Mouse (Mus musculus): ENCODE data around the gene Klhl33. TPM values are rescaled to one million over a fixed set of nuclear protein-coding genes. Genes with fewer than 3 reads are reported as not detected.
"Not testable (repeated sequence)": the region's sequence is repeated elsewhere in the genome, so short reads cannot be mapped to it uniquely, and the experiment has no call there.

The Klhl33 gene
- polyA plus RNA-seq, 1 experiment from 2014 or later: 0.27 TPM

DNA sequence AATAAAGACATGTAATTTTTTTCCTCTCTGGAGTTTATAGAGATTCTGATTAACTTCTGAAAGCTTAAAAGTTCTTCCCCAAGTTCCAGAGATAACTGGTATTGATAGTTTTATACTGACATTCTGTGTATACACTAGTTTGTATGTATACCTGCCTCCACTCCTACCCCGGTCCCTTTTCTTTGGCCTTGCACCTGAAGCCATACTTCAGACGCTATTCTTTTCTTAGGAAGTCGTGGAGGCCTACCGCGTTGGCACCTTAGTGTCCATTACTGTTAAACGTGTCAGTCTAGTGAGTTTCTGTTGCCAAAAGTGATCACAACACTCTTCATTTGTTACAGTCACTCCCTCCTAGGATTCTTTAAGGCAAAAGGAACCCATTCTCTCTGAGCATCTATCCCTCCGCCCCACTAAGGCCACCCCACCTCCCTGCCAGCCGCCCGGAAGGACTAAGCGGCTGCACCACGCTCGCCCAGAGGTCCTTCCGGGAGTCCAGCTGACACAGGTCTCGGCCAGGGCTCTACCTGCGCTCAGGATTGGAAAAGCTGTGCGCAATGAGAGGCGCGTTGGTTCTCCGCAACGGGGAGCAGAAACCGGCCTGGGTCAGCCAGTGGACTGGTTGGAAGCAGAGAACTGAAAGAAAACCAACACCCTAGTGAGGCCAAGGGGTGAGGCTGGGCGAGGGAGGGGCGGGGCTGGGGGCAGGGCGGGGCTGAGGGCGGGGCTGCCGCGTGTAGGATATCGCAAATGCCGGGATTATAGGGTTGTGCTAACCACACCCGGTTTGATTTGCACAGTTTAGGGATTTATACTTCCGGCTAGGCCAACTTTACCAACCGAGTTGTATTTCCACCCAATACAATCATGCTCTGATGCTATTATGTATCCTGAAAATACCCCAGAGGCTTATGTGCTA, 27.2 kb downstream of the Klhl33 start, which contains the start of gene Tep1:
Gene Tep1 (minus strand): TSS at position 672 of the 916 bp plus-strand sequence.
- WGBS: 7% methylated on average over 32 of the region's 32 CpGs
- peak within 1 kb of the TSS; percentile 35 for H3K27ac ChIP-seq (replicated peaks)
- peak within 1 kb of the TSS; percentile 50 for H3K4me3 ChIP-seq
- H3K9ac ChIP-seq (replicated peaks): peak within 1 kb of the TSS; percentile 55
- peaks cover 5% of the 10 kb centered on the region for H3K4me1 ChIP-seq
- peak; percentile 86 for ATAC-seq (replicated peaks)
- H3K27me3 ChIP-seq: no peaks in the 10 kb centered on the region
- H3K9me3 ChIP-seq: no peaks in the 10 kb centered on the region
- H3K36me3 ChIP-seq: no peaks in the 10 kb centered on the region
- H3K4me2 ChIP-seq (replicated peaks): peak within 1 kb of the TSS; percentile 74

DNA sequence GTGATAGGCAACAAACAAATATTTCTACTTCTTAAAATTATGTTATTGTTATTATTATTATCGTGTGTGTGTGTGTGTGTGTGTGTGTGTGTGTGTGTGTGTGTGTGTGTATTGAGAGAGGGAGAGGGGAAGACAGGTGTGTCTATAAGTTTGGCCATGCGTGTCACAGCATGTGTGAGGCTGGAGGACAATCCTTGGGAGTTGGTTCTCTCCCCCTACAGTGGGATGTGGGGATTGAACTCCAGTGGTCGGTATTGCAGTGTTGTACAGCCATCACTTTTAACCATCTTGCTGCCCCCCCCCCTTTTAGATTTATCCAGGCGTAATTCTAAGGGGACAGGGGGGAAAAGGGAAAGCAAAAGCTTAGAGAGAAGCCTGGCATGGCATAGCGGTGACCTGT, 28.7 kb downstream of the Klhl33 start:
- Histone ChIP-seq H3K27ac (replicated peaks) (no peak overlapping the region), H3K4me3 (no peak overlapping the region), H3K9me3 (no peaks in the 10 kb centered on the region), H3K4me1 (peaks cover 5% of the 10 kb centered on the region), H3K27me3 (no peaks in the 10 kb centered on the region), H3K36me3 (no peaks in the 10 kb centered on the region), H3K4me2 (replicated peaks) (no peak overlapping the region), H3K9ac (replicated peaks) (no peak overlapping the region)
- WGBS: 91% methylated on average over 5 of the region's 5 CpGs
- ATAC-seq (replicated peaks): no peak

DNA sequence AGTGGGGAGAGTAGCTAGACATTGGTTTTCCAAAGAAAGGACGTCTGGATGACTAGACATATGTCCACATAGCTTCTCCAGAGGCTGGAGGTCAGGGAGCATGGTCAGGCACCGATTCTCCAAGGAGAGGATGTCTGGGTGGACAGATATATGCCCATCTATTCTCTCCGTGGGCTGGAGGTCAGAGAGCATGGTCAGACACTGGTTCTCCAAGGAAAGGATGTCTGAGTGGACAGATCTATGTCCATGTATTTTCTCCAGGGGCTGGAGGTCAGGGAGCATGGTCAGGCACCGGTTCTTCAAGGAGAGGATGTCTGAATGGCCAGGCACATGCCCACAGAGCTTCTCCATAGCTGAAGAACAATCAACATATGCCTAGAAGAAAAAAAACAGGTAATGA, 29.1 kb downstream of the Klhl33 start:
- no peak for ATAC-seq (replicated peaks)
- H3K4me3 ChIP-seq: no peak overlapping the region
- H3K4me1 ChIP-seq: peaks cover 5% of the 10 kb centered on the region
- no peak overlapping the region for H3K9ac ChIP-seq (replicated peaks)
- H3K27me3 ChIP-seq: no peaks in the 10 kb centered on the region
- H3K27ac ChIP-seq (replicated peaks): no peak overlapping the region
- WGBS: 83% methylated on average over 4 of the region's 4 CpGs
- H3K4me2 ChIP-seq (replicated peaks): no peak overlapping the region
- H3K36me3 ChIP-seq: no peaks in the 10 kb centered on the region
- no peaks in the 10 kb centered on the region for H3K9me3 ChIP-seq

DNA sequence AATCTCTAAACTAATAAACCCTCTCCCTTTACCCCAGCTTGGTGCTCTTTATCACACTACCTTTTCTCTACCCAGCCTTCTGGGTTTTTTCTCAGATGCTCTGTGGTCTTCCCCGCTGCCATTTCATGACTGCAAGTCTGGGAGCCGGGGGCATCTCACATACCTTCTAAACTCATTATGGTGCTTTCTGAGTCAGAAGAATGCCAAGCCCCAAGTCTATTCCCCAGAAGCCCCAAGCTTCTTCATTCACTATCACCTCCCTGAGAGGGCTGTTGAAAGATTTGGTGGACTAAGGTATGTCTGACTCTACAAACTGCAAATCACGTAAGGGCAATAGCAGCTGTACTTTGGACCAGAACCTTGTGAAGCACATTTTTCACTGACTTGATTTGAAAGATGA, 30.3 kb downstream of the Klhl33 start:
- no peaks in the 10 kb centered on the region for H3K36me3 ChIP-seq
- H3K4me2 ChIP-seq (replicated peaks): no peak overlapping the region
- no peaks in the 10 kb centered on the region for H3K9me3 ChIP-seq
- ATAC-seq (replicated peaks): no peak
- no peak overlapping the region for H3K27ac ChIP-seq (replicated peaks)
- H3K4me1 ChIP-seq: peaks cover 5% of the 10 kb centered on the region
- 93% methylated on average over 3 of the region's 3 CpGs for WGBS
- H3K9ac ChIP-seq (replicated peaks): no peak overlapping the region
- H3K27me3 ChIP-seq: no peaks in the 10 kb centered on the region
- H3K4me3 ChIP-seq: no peak overlapping the region

DNA sequence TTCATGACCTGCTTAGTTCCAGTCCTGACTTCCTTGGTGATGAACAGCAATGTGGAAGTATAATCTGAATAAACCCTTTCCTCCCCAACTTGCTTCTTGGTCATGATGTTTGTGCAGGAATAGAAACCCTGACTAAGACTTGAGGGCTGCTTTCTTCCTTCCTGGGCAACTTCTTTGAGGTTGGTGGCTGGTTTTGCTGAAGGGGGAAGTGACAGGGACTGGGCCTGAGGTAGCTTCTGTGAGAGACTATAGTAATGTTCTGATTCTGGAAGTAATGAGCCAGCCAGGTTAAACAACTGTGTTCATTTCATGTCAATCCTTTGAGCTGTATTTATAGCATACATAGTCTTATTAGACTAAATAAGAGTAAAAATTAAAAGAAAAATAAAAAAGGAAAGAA, 32.3 kb downstream of the Klhl33 start:
- H3K9me3 ChIP-seq; H3K4me2 ChIP-seq (replicated peaks); H3K9ac ChIP-seq (replicated peaks); H3K27me3 ChIP-seq; ATAC-seq (replicated peaks); H3K4me1 ChIP-seq; H3K36me3 ChIP-seq; H3K4me3 ChIP-seq; H3K27ac ChIP-seq (replicated peaks): not testable (repeated sequence)

DNA sequence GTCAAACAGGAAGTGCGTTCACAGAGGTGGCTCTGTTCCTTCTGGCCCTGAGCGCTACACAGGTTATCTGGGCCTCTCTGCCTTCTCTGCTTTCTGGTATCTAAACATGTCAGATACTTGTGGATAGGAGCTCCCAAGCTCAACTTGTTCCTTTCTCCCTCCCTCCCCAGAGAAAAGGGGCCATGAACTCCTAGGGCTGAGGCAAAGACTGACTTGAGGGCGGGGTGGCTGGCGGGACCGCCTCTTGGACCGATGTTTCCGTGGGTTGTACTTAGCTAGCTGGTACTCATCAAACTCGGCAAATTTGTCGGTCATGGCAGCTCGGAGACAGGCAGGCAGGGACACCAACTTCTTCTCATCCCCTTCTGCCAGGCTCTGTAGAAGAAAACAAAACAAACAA, 34.7 kb downstream of the Klhl33 start:
- 95% methylated on average over 10 of the region's 10 CpGs for WGBS
- no peaks in the 10 kb centered on the region for H3K9me3 ChIP-seq
- no peak overlapping the region for H3K9ac ChIP-seq (replicated peaks)
- no peak for ATAC-seq (replicated peaks)
- no peak overlapping the region for H3K27ac ChIP-seq (replicated peaks)
- no peaks in the 10 kb centered on the region for H3K36me3 ChIP-seq
- H3K4me3 ChIP-seq: no peak overlapping the region
- H3K27me3 ChIP-seq: no peaks in the 10 kb centered on the region
- H3K4me2 ChIP-seq (replicated peaks): no peak overlapping the region
- no peaks in the 10 kb centered on the region for H3K4me1 ChIP-seq

DNA sequence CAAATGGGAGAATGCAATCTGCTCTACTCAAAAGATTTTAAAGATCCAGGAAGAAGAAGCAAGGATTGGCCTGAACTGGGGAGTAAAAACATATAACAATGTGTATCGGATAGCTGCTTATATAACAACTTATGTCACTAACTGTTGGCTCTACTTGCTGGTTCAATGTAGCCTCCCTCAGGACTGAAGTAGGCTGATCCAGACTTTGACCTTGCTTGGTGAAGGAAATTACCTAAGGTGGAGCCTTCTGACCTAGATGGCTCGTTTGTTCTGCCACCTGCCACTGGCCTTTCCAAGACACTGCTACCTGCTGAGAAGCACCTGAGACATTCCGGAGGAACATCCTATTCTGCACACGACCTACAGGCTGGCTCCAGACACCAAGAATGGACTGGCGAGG, 41.5 kb downstream of the Klhl33 start:
- H3K4me3 ChIP-seq: no peak overlapping the region
- no peak for ATAC-seq (replicated peaks)
- no peak overlapping the region for H3K4me2 ChIP-seq (replicated peaks)
- no peak overlapping the region for H3K27ac ChIP-seq (replicated peaks)
- no peaks in the 10 kb centered on the region for H3K9me3 ChIP-seq
- no peak overlapping the region for H3K9ac ChIP-seq (replicated peaks)
- no peaks in the 10 kb centered on the region for H3K36me3 ChIP-seq
- no peaks in the 10 kb centered on the region for H3K4me1 ChIP-seq
- WGBS: 88% methylated on average over 5 of the region's 5 CpGs
- H3K27me3 ChIP-seq: no peaks in the 10 kb centered on the region

Other genes starting within 250 kb of the Klhl33 start
- gene Olfr747, start 204.3 kb downstream of the Klhl33 start, polyA plus RNA-seq (2015; fragmentation: Nextera tagmentation; extraction: Ambion mirVana): not detected in 2 replicates
- gene Olfr748, start 190.1 kb downstream of the Klhl33 start, polyA plus RNA-seq (2015; fragmentation: Nextera tagmentation; extraction: Ambion mirVana): not detected in 2 replicates
- gene Olfr749, start 152.4 kb downstream of the Klhl33 start, polyA plus RNA-seq (2015; fragmentation: Nextera tagmentation; extraction: Ambion mirVana): not detected in 2 replicates
- gene Ttc5, start 112.0 kb downstream of the Klhl33 start, polyA plus RNA-seq (2015; fragmentation: Nextera tagmentation; extraction: Ambion mirVana): 122 and 130 TPM in 2 replicates
- 0.11 TPM in 2 replicates for gene Ccnb1ip1, start 89.8 kb downstream of the Klhl33 start, polyA plus RNA-seq (2015; fragmentation: Nextera tagmentation; extraction: Ambion mirVana)
- gene Parp2, start 89.7 kb downstream of the Klhl33 start, polyA plus RNA-seq (2015; fragmentation: Nextera tagmentation; extraction: Ambion mirVana): 51.6 and 59.1 TPM in 2 replicates
- gene Tep1, start 26.9 kb downstream of the Klhl33 start, polyA plus RNA-seq (2015; fragmentation: Nextera tagmentation; extraction: Ambion mirVana): 1.6 and 1.7 TPM in 2 replicates
- 145 and 150 TPM in 2 replicates for gene Osgep, start 27.4 kb upstream of the Klhl33 start, polyA plus RNA-seq (2015; fragmentation: Nextera tagmentation; extraction: Ambion mirVana)
- 286 and 308 TPM in 2 replicates for gene Apex1, start 27.5 kb upstream of the Klhl33 start, polyA plus RNA-seq (2015; fragmentation: Nextera tagmentation; extraction: Ambion mirVana)
- gene Pip4p1, start 33.3 kb upstream of the Klhl33 start, polyA plus RNA-seq (2015; fragmentation: Nextera tagmentation; extraction: Ambion mirVana): 95.1 and 95.3 TPM in 2 replicates
- gene Pnp, start 33.6 kb upstream of the Klhl33 start, polyA plus RNA-seq (2015; fragmentation: Nextera tagmentation; extraction: Ambion mirVana): 17.0 and 19.8 TPM in 2 replicates
- not detected in 2 replicates for gene Gm49342, start 47.0 kb upstream of the Klhl33 start, polyA plus RNA-seq (2015; fragmentation: Nextera tagmentation; extraction: Ambion mirVana)
- gene Pnp2, start 58.5 kb upstream of the Klhl33 start, polyA plus RNA-seq (2015; fragmentation: Nextera tagmentation; extraction: Ambion mirVana): 0.17 and 0.20 TPM in 2 replicates
- gene Rnase10, start 110.2 kb upstream of the Klhl33 start, polyA plus RNA-seq (2015; fragmentation: Nextera tagmentation; extraction: Ambion mirVana): not detected in 2 replicates
- not detected in 2 replicates for gene Rnase9, start 144.4 kb upstream of the Klhl33 start, polyA plus RNA-seq (2015; fragmentation: Nextera tagmentation; extraction: Ambion mirVana)
- not detected in 2 replicates for gene Rnase11, start 152.7 kb upstream of the Klhl33 start, polyA plus RNA-seq (2015; fragmentation: Nextera tagmentation; extraction: Ambion mirVana)
- gene Rnase12, start 160.2 kb upstream of the Klhl33 start, polyA plus RNA-seq (2015; fragmentation: Nextera tagmentation; extraction: Ambion mirVana): not detected in 2 replicates
- gene Olfr750, start 176.9 kb upstream of the Klhl33 start, polyA plus RNA-seq (2015; fragmentation: Nextera tagmentation; extraction: Ambion mirVana): not detected in 2 replicates
- 8.9 and 10.0 TPM in 2 replicates for gene Rnase4, start 193.6 kb upstream of the Klhl33 start, polyA plus RNA-seq (2015; fragmentation: Nextera tagmentation; extraction: Ambion mirVana)
- 2.6 and 3.8 TPM in 2 replicates for gene Ang, start 193.6 kb upstream of the Klhl33 start, polyA plus RNA-seq (2015; fragmentation: Nextera tagmentation; extraction: Ambion mirVana)
- gene Eddm3b, start 216.9 kb upstream of the Klhl33 start, polyA plus RNA-seq (2015; fragmentation: Nextera tagmentation; extraction: Ambion mirVana): not detected in 2 replicates
- gene Rnase6, start 226.4 kb upstream of the Klhl33 start, polyA plus RNA-seq (2015; fragmentation: Nextera tagmentation; extraction: Ambion mirVana): 0.36 and 0.40 TPM in 2 replicates
- 0.23 and 0.26 TPM in 2 replicates for gene Rnase1, start 249.3 kb upstream of the Klhl33 start, polyA plus RNA-seq (2015; fragmentation: Nextera tagmentation; extraction: Ambion mirVana)